Mouse (Mus musculus) limb, embryonic 14.5 days (tissue): Measurements from ENCODE around the gene Rbm38. TPM values are rescaled to one million over a fixed set of nuclear protein-coding genes. Genes with fewer than 3 reads are reported as not detected.

ENCODE experiments used
- ATAC-seq: fragments of 200-750 bp; cut with Nextera tagmentation; 2 replicates; pipeline ENCODE4 v1.8.0; 2017; ENCODE audit warnings: low read depth, moderate number of reproducible peaks, moderate TSS enrichment; ENCODE audit not compliant: low FRiP score
- DNase-seq: peaks from one replicate; pipeline ENCODE4 v3.0.0-alpha.2; 2015; ENCODE audit warnings: low spot score
- H3K27ac ChIP-seq: fragments of 300-500 bp; sonication (generic); replicated peaks from 2 replicates; pipeline ENCODE4 v1.5.1; 2014; ENCODE audit warnings: low read depth, mild to moderate bottlenecking, low read length, moderate library complexity, mixed read lengths
- H3K27me3 ChIP-seq: fragments of 300-500 bp; sonication (generic); 2 replicates; pipeline ENCODE4 v1.6.1; 2014; ENCODE audit warnings: low read length, mixed read lengths; ENCODE audit not compliant: control insufficient read depth, insufficient read depth
- H3K36me3 ChIP-seq: fragments of 300-500 bp; sonication (generic); 2 replicates; pipeline ENCODE4 v1.6.1; 2014; ENCODE audit warnings: mild to moderate bottlenecking, low read length, moderate library complexity, mixed read lengths; ENCODE audit not compliant: control insufficient read depth, insufficient read depth
- H3K4me1 ChIP-seq: fragments of 300-500 bp; sonication (generic); 2 replicates; pipeline ENCODE4 v1.6.1; 2014; ENCODE audit warnings: antibody characterized with exemption, low read length, mixed read lengths; ENCODE audit not compliant: control insufficient read depth, insufficient read depth
- H3K4me2 ChIP-seq: fragments of 300-500 bp; sonication (generic); replicated peaks from 2 replicates; pipeline ENCODE4 v1.6.1; 2014; ENCODE audit warnings: low read depth, mild to moderate bottlenecking, low read length, moderate library complexity; ENCODE audit not compliant: severe bottlenecking
- H3K4me3 ChIP-seq: fragments of 300-500 bp; sonication (generic); replicated peaks from 2 replicates; pipeline ENCODE4 v1.5.1; 2014; ENCODE audit warnings: low read length
- H3K9ac ChIP-seq: fragments of 300-500 bp; sonication (generic); 2 replicates; pipeline ENCODE4 v1.6.1; 2014; ENCODE audit warnings: mild to moderate bottlenecking, low read depth, low read length, moderate library complexity; ENCODE audit not compliant: severe bottlenecking
- H3K9me3 ChIP-seq: fragments of 300-500 bp; sonication (generic); 2 replicates; pipeline ENCODE4 v1.6.1; 2016; ENCODE audit warnings: low read length; ENCODE audit not compliant: control insufficient read depth
- POLR2A ChIP-seq: fragments of 200-500 bp; IDR thresholded peaks from 2 replicates; pipeline ENCODE4 v1.8.0; 2012; ENCODE audit warnings: inconsistent platforms, mild to moderate bottlenecking, moderate library complexity, borderline replicate concordance; ENCODE audit not compliant: insufficient read depth, insufficient read length; ENCODE audit errors: extremely low read depth
- WGBS: fragments of 180-500 bp; shearing (Covaris S2); extraction: QIAGEN DNeasy Blood & Tissue Kit; methylation state at CpG from one replicate; pipeline ENCODE4 v1.1.7; 2014; 5-methylcytosine and 5-hydroxymethylcytosine counted together
- polyA plus RNA-seq, 2 experiments: library from polyadenylated mRNA; depleted of rRNA in 1 of 2; stranded (reverse) in 1 of 2; unstranded in 1 of 2; fragments of >200 nt; fragmentation: Nextera tagmentation in 1 of 2; extraction: Ambion mirVana in 1 of 2; gene quantifications; 2 replicates each; pipeline versions ENCODE4 v1.2.1 to v1.2.3; 2012 to 2014

Rbm38 gene
- polyA plus RNA-seq, 2 experiments, result 32.3 to 63.5 TPM

DNA sequence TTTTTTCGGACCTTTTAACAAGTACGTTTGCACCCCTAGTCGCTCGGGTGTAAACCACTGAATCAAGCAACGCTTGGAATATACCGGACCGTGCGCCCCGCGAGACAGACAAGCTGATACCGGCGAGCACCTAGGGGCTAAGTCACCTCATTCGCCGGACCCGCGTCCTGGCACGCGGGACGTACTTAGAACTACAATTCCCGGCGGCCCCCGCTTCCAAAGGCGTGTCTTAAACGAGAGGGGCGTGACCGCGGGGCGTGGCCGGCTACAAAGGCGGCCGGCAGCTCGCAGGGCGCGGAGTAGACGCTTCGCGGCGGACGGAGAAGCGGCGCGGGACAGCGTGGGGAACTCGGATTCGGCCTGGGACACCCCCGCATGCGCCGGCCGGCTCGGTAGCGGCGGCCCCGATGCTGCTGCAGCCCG, 1.3 kb downstream of the Rbm38 start:
- WGBS, result under 1% methylated on average over 53 of the region's 54 CpGs
- Histone ChIP-seq H3K4me2 (peak overlapping the region; percentile 88), H3K27ac (no peak overlapping the region), H3K4me1 (peaks cover 34% of the 10 kb centered on the region), H3K36me3 (peaks cover 4% of the 10 kb centered on the region), H3K9me3 (no peaks in the 10 kb centered on the region), H3K27me3 (no peaks in the 10 kb centered on the region), H3K9ac (peak overlapping the region; percentile 65), H3K4me3 (peak overlapping the region; percentile 65)
- 0 out of 2 replicates have a peak, but pooled peaks have one; percentile 89 for TF ChIP-seq POLR2A
- DNase-seq (peak; percentile 92), ATAC-seq (peak; percentile 84)

DNA sequence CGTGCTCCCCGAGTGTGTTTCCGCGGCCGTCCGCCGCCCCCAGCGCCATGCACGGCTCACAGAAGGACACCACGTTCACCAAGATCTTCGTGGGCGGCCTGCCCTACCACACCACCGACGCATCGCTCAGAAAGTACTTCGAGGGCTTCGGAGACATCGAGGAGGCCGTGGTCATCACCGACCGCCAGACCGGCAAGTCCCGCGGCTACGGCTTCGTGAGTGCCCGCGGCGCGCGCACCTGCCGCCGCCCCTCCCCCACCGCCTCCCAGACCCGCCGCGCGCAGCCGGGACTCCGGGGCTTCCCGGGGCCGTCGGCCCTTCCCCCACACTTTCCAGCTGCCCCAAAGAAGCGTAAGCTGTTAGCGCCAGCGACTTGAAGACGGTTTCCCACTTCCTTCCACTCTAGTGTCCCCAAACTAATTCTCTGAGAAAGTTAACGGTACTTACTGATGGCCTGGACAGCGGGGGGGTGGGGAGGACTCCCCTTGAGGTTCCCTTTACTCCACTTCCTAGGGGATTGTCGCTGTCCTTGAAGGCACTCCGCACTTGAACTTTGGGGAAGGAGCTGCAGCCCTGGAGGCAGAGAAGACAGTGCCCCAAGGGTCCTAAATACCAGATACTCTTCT, 1.9 kb downstream of the Rbm38 start:
- peak overlapping the region; percentile 65 for H3K9ac ChIP-seq
- H3K4me2 ChIP-seq, result peak overlapping the region; percentile 88
- no peaks in the 10 kb centered on the region for H3K9me3 ChIP-seq
- peak overlapping the region; percentile 65 for H3K4me3 ChIP-seq
- WGBS, result 0% methylated on average over 48 of the region's 51 CpGs
- peaks cover 34% of the 10 kb centered on the region for H3K4me1 ChIP-seq
- no peaks in the 10 kb centered on the region for H3K27me3 ChIP-seq
- ATAC-seq (peak; percentile 28), DNase-seq (peak; percentile 13)
- no peak overlapping the region for H3K27ac ChIP-seq
- no peak for TF ChIP-seq POLR2A
- H3K36me3 ChIP-seq, result peaks cover 4% of the 10 kb centered on the region

DNA sequence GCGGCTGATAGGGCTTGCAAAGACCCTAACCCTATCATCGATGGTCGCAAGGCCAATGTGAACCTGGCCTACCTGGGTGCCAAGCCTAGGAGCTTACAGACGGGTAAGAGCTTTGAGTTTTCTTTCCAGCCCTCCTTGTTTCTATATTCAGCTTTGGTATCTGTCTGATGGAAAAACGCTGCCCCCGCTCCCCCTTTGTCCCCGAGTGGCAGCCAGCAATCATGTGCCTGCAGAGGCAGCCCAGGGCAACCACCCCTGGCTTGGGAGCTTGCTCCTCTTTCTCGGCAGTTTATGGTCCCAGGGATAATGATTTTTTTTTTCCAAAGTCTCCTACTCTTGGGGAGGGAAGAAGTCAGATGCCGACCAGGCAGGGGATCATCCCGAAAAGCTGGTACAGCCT, 2.5 kb downstream of the Rbm38 start:
- Histone ChIP-seq H3K9ac (peak overlapping the region; percentile 65), H3K9me3 (no peaks in the 10 kb centered on the region), H3K36me3 (peaks cover 6% of the 10 kb centered on the region), H3K4me3 (peak overlapping the region; percentile 65), H3K4me2 (peak overlapping the region; percentile 88), H3K27me3 (no peaks in the 10 kb centered on the region), H3K27ac (no peak overlapping the region), H3K4me1 (peaks cover 34% of the 10 kb centered on the region)
- TF ChIP-seq POLR2A, result no peak
- DNase-seq, result no peak
- 24% methylated on average over 10 of the region's 10 CpGs for WGBS
- no peak for ATAC-seq

GRCm38 (mm10) chr2:173023371-173023851, 3.1 kb downstream of the Rbm38 start:
- DNase-seq (no peak), ATAC-seq (no peak)
- WGBS, result 89% methylated on average over 7 of the region's 7 CpGs
- H3K27ac ChIP-seq, result no peak overlapping the region
- no peaks in the 10 kb centered on the region for H3K9me3 ChIP-seq
- no peaks in the 10 kb centered on the region for H3K27me3 ChIP-seq
- H3K4me3 ChIP-seq, result peak overlapping the region; percentile 65; the same call in 1 of the 2 replicates
- no peak overlapping the region for H3K9ac ChIP-seq
- peak overlapping the region; percentile 88 for H3K4me2 ChIP-seq
- TF ChIP-seq POLR2A, result no peak
- peaks cover 34% of the 10 kb centered on the region for H3K4me1 ChIP-seq
- H3K36me3 ChIP-seq, result peaks cover 10% of the 10 kb centered on the region

- TF ChIP-seq POLR2A, result no peak
- Histone ChIP-seq H3K4me1 (peaks cover 34% of the 10 kb centered on the region), H3K36me3 (peaks cover 14% of the 10 kb centered on the region), H3K9ac (no peak overlapping the region), H3K27ac (no peak overlapping the region), H3K9me3 (no peaks in the 10 kb centered on the region), H3K4me2 (peak overlapping the region; percentile 88), H3K4me3 (no peak overlapping the region), H3K27me3 (no peaks in the 10 kb centered on the region)
- WGBS, result 64% methylated on average over 4 of the region's 4 CpGs
- DNase-seq (no peak), ATAC-seq (no peak)
Observed at GRCm38 (mm10) chr2:173023966-173024365, 3.7 kb downstream of the Rbm38 start.
